Mouse (Mus musculus): ENCODE results near the gene Tlk2. TPM values are rescaled to one million over a fixed set of nuclear protein-coding genes. Genes with fewer than 3 reads are reported as not detected.

Gene Tlk2
- polyA plus RNA-seq, 1 experiment from 2014 or later, result 30.5 TPM

DNA sequence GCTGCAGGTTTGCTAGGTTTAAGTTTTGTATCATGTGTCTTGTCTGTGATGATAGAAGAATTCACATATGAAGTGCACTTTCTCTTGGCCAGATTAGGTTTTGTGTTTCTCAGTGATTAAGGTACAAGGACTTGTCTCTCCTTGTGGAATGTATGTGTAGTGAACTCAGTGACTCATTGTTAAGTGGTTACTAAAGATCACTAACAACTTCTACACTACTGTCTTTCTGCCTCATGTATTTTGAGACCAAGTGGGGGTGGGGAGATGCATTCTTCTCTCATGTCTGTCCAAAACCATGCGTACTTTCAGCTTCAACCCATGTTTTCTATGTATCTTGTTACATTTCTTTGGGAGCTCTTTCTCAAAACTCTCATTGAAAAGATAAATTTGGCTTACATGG lies 31.4 kb downstream of the Tlk2 start:
- Histone ChIP-seq H3K27ac (ENCODE audit: low read depth, low read length) (no peak overlapping the region), H3K4me1 (replicated peaks; ENCODE audit: control insufficient read depth, insufficient read depth, low read length) (no peaks in the 10 kb centered on the region)
- 89% methylated on average over 1 of the region's 1 CpGs for WGBS

DNA sequence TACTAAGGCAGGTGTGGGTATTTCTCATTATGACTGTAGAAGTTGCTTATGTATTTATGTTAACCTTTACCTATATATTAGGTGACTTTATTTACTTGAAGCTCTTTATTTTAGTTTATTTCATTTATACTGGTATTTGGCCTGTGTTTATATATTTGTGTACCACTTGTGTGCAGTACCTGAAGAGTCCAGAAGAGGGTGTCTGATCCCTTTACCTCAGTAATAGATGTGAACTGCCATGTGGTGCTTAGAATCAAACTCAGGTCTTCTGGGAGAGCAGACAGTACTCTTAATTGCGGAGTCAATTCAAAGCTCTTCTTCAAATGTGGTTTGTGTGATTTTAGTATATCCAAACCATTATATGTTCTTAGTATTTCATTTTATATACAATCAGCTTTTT lies 35.6 kb downstream of the Tlk2 start:
- Histone ChIP-seq H3K4me2 (replicated peaks; ENCODE audit: low read depth, low read length) (no peak overlapping the region), H3K27me3 (ENCODE audit: control insufficient read depth, insufficient read depth, low read length) (no peaks in the 10 kb centered on the region), H3K27ac (ENCODE audit: low read depth, low read length) (no peak overlapping the region), H3K4me3 (ENCODE audit: low read depth, low read length) (no peak overlapping the region), H3K9ac (ENCODE audit: low read depth, low read length) (no peak overlapping the region), H3K4me1 (replicated peaks; ENCODE audit: control insufficient read depth, insufficient read depth, low read length) (no peaks in the 10 kb centered on the region), H3K36me3 (ENCODE audit: control insufficient read depth, insufficient read depth, low read length) (no peaks in the 10 kb centered on the region), H3K9me3 (ENCODE audit: control insufficient read depth, low read length) (no peaks in the 10 kb centered on the region)
- DNase-seq (ENCODE audit: low spot score) (peak; percentile 6), ATAC-seq (ENCODE audit: low FRiP score) (no peak)
- WGBS, result 100% methylated on average over 1 of the region's 1 CpGs

More for the DNA sequence above, 31.4 kb downstream of the Tlk2 start:
- DNase-seq (ENCODE audit: low spot score) (no peak), ATAC-seq (ENCODE audit: low FRiP score) (no peak)
- no peaks in the 10 kb centered on the region for H3K36me3 ChIP-seq (ENCODE audit: control insufficient read depth, insufficient read depth, low read length)
- no peak overlapping the region for H3K9ac ChIP-seq (ENCODE audit: low read depth, low read length)
- no peaks in the 10 kb centered on the region for H3K9me3 ChIP-seq (ENCODE audit: control insufficient read depth, low read length)
- H3K4me3 ChIP-seq (ENCODE audit: low read depth, low read length), result no peak overlapping the region
- H3K4me2 ChIP-seq (replicated peaks; ENCODE audit: low read depth, low read length), result no peak overlapping the region
- H3K27me3 ChIP-seq (ENCODE audit: control insufficient read depth, insufficient read depth, low read length), result no peaks in the 10 kb centered on the region

DNA sequence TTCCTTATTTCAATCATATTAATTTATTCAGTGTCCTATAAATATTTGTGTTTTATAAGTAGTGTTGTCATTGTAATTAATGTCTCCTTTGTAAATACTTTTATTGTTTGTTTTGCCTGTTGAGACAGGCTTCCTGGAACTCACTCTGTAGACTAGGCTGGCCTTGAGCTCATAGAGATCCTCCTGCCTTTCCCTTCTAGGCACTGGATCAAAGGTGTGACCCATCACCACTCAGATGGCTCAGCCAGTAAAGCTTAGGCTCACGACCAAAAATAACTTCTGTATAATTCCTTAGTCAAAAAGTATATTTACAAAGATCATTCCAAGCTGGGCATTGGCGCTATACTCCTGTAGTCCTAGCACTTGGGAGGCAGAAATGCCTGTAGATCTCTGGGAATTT lies 39.2 kb downstream of the Tlk2 start:
- no peak overlapping the region for H3K27ac ChIP-seq (ENCODE audit: low read depth, low read length)
- H3K9me3 ChIP-seq (ENCODE audit: control insufficient read depth, low read length), result no peaks in the 10 kb centered on the region
- H3K4me3 ChIP-seq (ENCODE audit: low read depth, low read length), result no peak overlapping the region
- no peaks in the 10 kb centered on the region for H3K4me1 ChIP-seq (replicated peaks; ENCODE audit: control insufficient read depth, insufficient read depth, low read length)
- no peak overlapping the region for H3K4me2 ChIP-seq (replicated peaks; ENCODE audit: low read depth, low read length)
- 94% methylated on average over 2 of the region's 2 CpGs for WGBS
- H3K36me3 ChIP-seq (ENCODE audit: control insufficient read depth, insufficient read depth, low read length), result no peaks in the 10 kb centered on the region
- ATAC-seq (ENCODE audit: low FRiP score) (no peak), DNase-seq (ENCODE audit: low spot score) (no peak)
- H3K27me3 ChIP-seq (ENCODE audit: control insufficient read depth, insufficient read depth, low read length), result no peaks in the 10 kb centered on the region
- H3K9ac ChIP-seq (ENCODE audit: low read depth, low read length), result no peak overlapping the region

DNA sequence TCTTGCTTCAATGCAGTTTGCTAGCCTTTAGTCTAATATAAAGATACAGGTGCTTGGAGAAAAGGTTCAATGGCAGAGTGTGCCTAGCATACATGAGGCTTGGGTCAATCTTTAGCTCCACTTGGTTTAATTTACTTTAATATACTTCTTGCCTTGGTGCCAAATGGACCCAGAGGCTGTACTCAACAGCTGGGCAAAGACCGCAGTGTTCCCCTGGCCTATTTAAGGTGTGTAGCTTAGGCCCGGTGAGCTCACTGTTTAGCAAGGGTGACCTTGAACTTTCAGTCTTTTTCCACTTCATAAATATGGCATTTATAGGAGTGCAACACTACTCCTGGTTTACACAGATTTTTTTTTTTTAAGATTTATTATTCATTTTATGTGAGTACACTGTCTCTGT lies 55.9 kb downstream of the Tlk2 start:
- 100% methylated on average over 2 of the region's 2 CpGs for WGBS
- ATAC-seq (ENCODE audit: low FRiP score), result no peak

DNA sequence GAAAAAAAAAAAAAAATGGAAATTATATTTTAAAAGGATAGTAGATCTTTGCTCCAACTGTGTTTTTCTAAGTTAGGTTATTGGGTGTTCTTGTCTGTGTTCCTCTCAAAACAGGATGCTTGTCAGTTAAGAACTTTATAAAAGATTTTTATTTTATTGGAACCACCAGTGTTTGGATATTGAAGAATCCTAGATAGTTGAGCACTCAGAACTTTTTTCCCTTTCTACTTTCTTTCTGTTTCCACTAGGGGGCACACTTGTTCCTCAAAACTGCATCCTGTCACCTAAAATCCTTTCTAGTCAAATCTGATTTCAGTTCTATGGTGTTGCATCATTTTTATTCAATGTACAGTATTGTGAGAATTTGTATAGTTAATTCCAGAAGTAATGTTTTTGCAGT lies 62.4 kb downstream of the Tlk2 start:
- ATAC-seq (ENCODE audit: low FRiP score) (no peak), DNase-seq (ENCODE audit: low spot score) (peak; percentile 38)
- H3K9ac ChIP-seq (ENCODE audit: low read depth, low read length), result no peak overlapping the region
- H3K36me3 ChIP-seq (ENCODE audit: control insufficient read depth, insufficient read depth, low read length), result 0 out of 2 replicates have a peak, but pooled peaks cover 3% of the 10 kb centered on the region
- no peaks in the 10 kb centered on the region for H3K4me1 ChIP-seq (replicated peaks; ENCODE audit: control insufficient read depth, insufficient read depth, low read length)
- no peaks in the 10 kb centered on the region for H3K9me3 ChIP-seq (ENCODE audit: control insufficient read depth, low read length)
- no peaks in the 10 kb centered on the region for H3K27me3 ChIP-seq (ENCODE audit: control insufficient read depth, insufficient read depth, low read length)
- H3K4me2 ChIP-seq (replicated peaks; ENCODE audit: low read depth, low read length), result no peak overlapping the region
- H3K4me3 ChIP-seq (ENCODE audit: low read depth, low read length), result no peak overlapping the region
- H3K27ac ChIP-seq (ENCODE audit: low read depth, low read length), result no peak overlapping the region

More for the DNA sequence above, 55.9 kb downstream of the Tlk2 start:
- H3K9ac ChIP-seq (ENCODE audit: low read depth, low read length), result no peak overlapping the region
- no peaks in the 10 kb centered on the region for H3K27me3 ChIP-seq (ENCODE audit: control insufficient read depth, insufficient read depth, low read length)
- no peak overlapping the region for H3K4me3 ChIP-seq (ENCODE audit: low read depth, low read length)
- H3K4me2 ChIP-seq (replicated peaks; ENCODE audit: low read depth, low read length), result no peak overlapping the region
- H3K4me1 ChIP-seq (replicated peaks; ENCODE audit: control insufficient read depth, insufficient read depth, low read length), result no peaks in the 10 kb centered on the region
- no peaks in the 10 kb centered on the region for H3K9me3 ChIP-seq (ENCODE audit: control insufficient read depth, low read length)
- H3K27ac ChIP-seq (ENCODE audit: low read depth, low read length), result no peak overlapping the region
- H3K36me3 ChIP-seq (ENCODE audit: control insufficient read depth, insufficient read depth, low read length), result no peaks in the 10 kb centered on the region
- no peak for DNase-seq (ENCODE audit: low spot score)

DNA sequence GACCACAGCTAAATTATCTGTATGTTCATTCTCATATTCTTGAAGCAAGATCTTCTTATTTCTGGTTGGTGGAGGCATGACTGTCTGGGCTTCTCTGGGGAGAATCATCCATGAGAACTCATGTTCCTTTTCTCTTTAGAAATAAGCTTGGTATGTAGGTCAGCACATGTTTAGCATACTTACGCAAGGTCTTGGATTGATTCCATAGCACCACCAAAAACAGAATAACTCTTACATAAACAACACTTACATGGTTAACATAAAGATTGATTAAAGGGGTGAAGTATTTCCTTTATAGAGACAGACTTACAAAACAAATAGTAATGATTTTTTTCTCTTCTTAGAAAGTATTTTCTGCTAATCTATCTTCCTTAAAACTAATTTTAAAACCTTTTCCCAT lies 67.8 kb downstream of the Tlk2 start:
- Histone ChIP-seq H3K4me3 (ENCODE audit: low read depth, low read length) (no peak overlapping the region), H3K27ac (ENCODE audit: low read depth, low read length) (no peak overlapping the region), H3K36me3 (ENCODE audit: control insufficient read depth, insufficient read depth, low read length) (peaks cover 6% of the 10 kb centered on the region; the same call in 1 of the 2 replicates), H3K4me1 (replicated peaks; ENCODE audit: control insufficient read depth, insufficient read depth, low read length) (no peaks in the 10 kb centered on the region), H3K9me3 (ENCODE audit: control insufficient read depth, low read length) (no peaks in the 10 kb centered on the region), H3K4me2 (replicated peaks; ENCODE audit: low read depth, low read length) (no peak overlapping the region), H3K9ac (ENCODE audit: low read depth, low read length) (no peak overlapping the region), H3K27me3 (ENCODE audit: control insufficient read depth, insufficient read depth, low read length) (no peaks in the 10 kb centered on the region)
- DNase-seq (ENCODE audit: low spot score) (no peak), ATAC-seq (ENCODE audit: low FRiP score) (no peak)
- WGBS, result 97% methylated on average over 1 of the region's 1 CpGs

DNA sequence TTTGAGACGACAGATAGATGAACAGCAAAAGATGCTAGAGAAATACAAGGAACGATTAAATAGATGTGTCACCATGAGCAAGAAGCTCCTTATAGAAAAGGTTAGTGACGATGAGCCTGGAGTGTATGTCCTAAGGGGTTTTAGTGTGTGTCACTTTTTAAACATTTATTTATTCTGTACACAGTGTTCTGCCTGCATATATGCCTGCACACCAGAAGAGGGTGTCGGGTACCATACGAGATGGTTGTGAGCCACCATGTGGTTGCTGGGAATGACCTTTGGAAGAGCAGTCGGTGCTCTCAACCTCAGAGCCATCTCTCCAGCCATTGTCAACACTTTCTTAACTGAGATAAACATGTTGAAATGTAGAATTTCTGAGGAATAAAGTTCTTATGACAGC lies 68.2 kb downstream of the Tlk2 start:
- Histone ChIP-seq H3K27me3 (ENCODE audit: control insufficient read depth, insufficient read depth, low read length) (no peaks in the 10 kb centered on the region), H3K9me3 (ENCODE audit: control insufficient read depth, low read length) (no peaks in the 10 kb centered on the region), H3K36me3 (ENCODE audit: control insufficient read depth, insufficient read depth, low read length) (peaks cover 6% of the 10 kb centered on the region; the same call in 1 of the 2 replicates), H3K4me2 (replicated peaks; ENCODE audit: low read depth, low read length) (no peak overlapping the region), H3K27ac (ENCODE audit: low read depth, low read length) (no peak overlapping the region), H3K9ac (ENCODE audit: low read depth, low read length) (no peak overlapping the region), H3K4me3 (ENCODE audit: low read depth, low read length) (no peak overlapping the region), H3K4me1 (replicated peaks; ENCODE audit: control insufficient read depth, insufficient read depth, low read length) (no peaks in the 10 kb centered on the region)
- no peak for ATAC-seq (ENCODE audit: low FRiP score)
- 91% methylated on average over 6 of the region's 6 CpGs for WGBS
- DNase-seq (ENCODE audit: low spot score), result no peak

DNA sequence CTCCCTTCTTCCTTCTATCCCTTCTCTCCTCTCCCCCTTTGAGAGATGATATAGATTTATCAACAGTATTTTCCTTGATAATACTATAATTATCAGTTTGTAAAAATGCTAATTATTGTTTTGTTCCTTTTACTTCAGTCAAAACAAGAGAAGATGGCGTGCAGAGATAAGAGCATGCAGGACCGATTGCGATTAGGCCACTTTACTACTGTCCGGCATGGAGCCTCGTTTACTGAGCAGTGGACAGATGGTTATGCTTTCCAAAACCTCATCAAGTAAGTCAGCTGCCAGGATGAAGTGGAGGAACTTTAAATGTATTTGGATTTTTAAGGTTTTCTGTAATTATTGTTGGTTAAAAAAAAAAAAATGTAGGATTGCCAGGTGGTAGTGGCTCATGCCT lies 68.7 kb downstream of the Tlk2 start:
- Histone ChIP-seq H3K36me3 (ENCODE audit: control insufficient read depth, insufficient read depth, low read length) (peaks cover 3% of the 10 kb centered on the region; the same call in 1 of the 2 replicates), H3K4me2 (replicated peaks; ENCODE audit: low read depth, low read length) (no peak overlapping the region), H3K9ac (ENCODE audit: low read depth, low read length) (no peak overlapping the region), H3K4me3 (ENCODE audit: low read depth, low read length) (no peak overlapping the region), H3K27me3 (ENCODE audit: control insufficient read depth, insufficient read depth, low read length) (no peaks in the 10 kb centered on the region), H3K9me3 (ENCODE audit: control insufficient read depth, low read length) (no peaks in the 10 kb centered on the region), H3K27ac (ENCODE audit: low read depth, low read length) (no peak overlapping the region), H3K4me1 (replicated peaks; ENCODE audit: control insufficient read depth, insufficient read depth, low read length) (no peaks in the 10 kb centered on the region)
- ATAC-seq (ENCODE audit: low FRiP score) (no peak), DNase-seq (ENCODE audit: low spot score) (no peak)
- WGBS, result 96% methylated on average over 5 of the region's 5 CpGs

DNA sequence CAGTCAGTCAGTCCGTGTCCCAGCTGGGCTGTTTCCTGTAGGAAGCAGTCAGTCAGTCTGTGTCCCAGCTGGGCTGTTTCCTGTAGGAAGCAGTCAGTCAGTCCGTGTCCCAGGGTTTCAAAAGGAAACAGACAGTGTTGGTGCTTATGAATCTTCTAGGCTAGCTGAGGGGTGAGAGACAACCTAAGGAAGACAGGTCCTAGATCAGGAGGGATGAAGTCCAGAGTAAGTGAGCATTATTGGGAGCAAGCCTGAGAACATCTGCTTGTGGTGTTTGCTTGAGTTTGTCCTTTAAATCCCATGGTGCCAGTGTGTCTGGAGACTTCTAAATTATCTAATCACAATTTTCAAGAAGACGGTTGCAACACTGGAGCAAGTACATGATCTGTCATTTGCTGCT lies 81.1 kb downstream of the Tlk2 start:
- DNase-seq (ENCODE audit: low spot score) (no peak), ATAC-seq (ENCODE audit: low FRiP score) (no peak)
- H3K4me1 ChIP-seq (replicated peaks; ENCODE audit: control insufficient read depth, insufficient read depth, low read length), result no peaks in the 10 kb centered on the region
- H3K4me3 ChIP-seq (ENCODE audit: low read depth, low read length), result no peak overlapping the region
- no peak overlapping the region for H3K9ac ChIP-seq (ENCODE audit: low read depth, low read length)
- 80% methylated on average over 3 of the region's 3 CpGs for WGBS
- no peaks in the 10 kb centered on the region for H3K27me3 ChIP-seq (ENCODE audit: control insufficient read depth, insufficient read depth, low read length)
- H3K27ac ChIP-seq (ENCODE audit: low read depth, low read length), result no peak overlapping the region
- H3K4me2 ChIP-seq (replicated peaks; ENCODE audit: low read depth, low read length), result no peak overlapping the region
- no peaks in the 10 kb centered on the region for H3K9me3 ChIP-seq (ENCODE audit: control insufficient read depth, low read length)
- peaks cover 5% of the 10 kb centered on the region; the same call in 1 of the 2 replicates for H3K36me3 ChIP-seq (ENCODE audit: control insufficient read depth, insufficient read depth, low read length)
